Mouse (Mus musculus) c-Kit-negative CD71-positive TER-119-positive erythroid progenitor cells, embryonic 14.5 days (primary cell): ENCODE data around the gene Tas2r144.
A peak's percentile ranks its signal among the peaks of the same experiment; 100 is the strongest.

Experiments used
- DNase-seq: peaks from one replicate; pipeline ENCODE4 v3.0.0-alpha.2; 2013; ENCODE audit warnings: low read depth, low spot score

Tas2r144 gene

GRCm38 (mm10) chr6:42215028-42215427 is at the start of gene Tas2r144:
Gene Tas2r144 (plus strand): TSS chr6:42215328.
- no peak for DNase-seq

GRCm38 (mm10) chr6:42182462-42182861 is 32.7 kb upstream of the Tas2r144 start:
- DNase-seq: no peak

DNA sequence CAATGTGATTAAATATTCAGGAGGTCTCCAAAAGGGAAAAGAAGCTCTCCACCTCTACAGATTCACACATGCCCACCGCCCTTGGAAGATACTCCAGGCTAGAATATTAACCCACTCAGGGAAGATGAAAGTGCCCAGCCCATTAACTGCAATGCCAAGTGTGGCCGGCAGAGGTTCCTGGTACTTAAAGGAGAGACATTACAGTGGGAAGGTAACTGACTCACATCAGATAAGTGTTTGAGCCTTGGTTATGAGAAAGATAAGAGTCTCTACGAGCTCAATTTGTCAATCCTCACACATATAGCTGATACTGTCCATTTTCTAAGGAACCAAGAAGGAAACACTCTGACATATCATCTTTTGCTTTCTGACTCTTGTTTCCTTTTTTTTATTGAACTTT is 28.9 kb upstream of the Tas2r144 start:
- DNase-seq: no peak

DNA sequence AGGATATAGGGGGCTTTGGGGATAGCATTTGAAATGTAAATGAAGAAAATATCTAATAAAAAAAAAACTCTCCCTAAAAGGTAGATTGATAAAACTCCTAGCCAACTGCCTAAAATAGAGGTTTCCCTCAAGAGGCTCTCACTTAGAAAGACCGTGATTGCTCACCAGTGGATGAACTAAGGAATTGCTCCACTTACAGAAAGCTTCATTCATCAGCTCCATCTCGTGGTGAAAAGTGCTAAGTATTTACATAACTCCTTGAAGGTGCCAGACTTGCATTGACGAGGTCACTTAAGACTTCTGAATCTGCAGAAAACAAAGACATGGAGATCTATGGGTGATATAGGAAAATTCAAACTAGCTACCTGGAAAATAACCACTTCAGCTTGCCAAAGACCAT is 17.4 kb upstream of the Tas2r144 start:
- DNase-seq: no peak

- DNase-seq: no peak
Observed at GRCm38 (mm10) chr6:42199498-42199897, 15.6 kb upstream of the Tas2r144 start.

DNA sequence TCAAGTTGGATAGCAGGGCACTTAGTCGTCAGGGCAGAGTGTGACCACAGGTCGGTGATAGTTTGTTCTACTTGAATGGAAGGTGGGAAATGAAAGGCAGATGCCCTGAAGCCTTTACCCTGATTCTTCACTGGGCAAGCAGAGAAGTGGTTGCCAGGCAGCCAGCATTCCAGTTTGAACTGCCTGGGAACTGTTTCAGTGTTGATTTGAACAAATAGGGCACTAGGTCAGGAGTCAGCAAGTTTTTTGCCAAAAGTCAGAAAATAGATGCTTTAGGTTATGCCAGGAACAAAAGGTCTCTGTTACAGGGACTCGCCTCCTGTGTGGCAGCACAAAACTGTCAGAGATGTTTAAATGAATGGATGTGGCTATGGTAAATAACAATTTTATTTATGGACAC is 7.2 kb downstream of the Tas2r144 start:
- no peak for DNase-seq

GRCm38 (mm10) chr6:42225046-42225445 is 9.9 kb downstream of the Tas2r144 start:
- no peak for DNase-seq

DNA sequence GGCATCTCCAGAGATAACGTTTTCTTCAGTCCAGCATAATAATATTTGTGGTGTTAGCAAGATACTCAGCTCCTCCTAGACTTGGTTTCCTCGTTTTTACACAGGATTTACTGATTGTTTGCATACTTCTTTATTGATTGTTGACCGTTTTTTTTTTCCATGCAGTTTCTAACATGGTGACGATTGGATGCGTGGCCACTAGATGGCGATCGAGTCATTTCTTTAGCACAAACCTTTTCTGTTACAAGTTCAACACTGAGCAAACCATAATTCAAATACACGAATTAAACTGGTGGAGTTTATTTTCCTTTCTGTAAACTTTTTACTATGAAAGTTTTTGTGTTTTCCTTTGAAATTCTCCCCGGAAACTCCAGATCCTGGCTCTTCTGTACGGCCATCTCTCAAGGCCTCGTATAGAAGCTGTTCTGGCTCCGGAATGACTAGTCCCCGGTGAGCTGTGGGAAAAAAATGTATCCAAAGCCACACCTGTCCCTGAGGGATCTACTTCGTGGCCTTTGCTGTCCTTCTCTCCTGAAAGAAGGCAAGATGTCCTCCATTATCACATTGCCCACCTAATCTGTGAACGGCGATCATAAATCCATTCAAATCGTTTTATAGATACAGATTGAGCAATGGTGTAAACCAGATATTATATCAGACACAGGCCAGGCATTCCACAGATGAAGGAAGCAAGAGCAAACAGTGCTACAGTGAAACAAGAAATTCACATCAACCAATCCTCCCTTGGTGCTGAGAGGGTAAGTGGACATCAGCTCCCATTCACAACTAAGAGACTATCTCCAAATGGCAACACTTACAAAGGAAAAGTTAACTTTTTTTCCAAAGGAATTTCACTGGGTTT is 12.3 kb downstream of the Tas2r144 start:
- DNase-seq: peak; percentile 40

DNA sequence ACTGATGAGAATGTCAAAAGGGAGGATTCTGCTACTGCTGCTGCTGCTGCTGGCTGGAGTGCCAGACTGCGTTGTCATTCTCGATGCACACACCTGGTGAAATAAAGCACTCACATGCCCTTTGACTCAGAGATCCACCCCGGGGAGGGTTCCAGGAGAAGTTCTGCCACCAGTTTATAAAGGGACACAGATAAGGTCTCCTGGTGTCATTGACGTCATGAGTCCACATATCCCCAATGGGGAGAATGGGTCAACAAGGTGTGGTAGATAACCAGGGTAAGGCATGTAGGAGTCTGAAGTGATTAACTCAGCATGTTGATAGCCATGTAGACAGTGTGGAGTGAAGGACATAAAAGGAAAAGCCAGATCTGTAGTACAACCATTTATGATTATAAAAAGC is 14.5 kb downstream of the Tas2r144 start:
- DNase-seq: no peak

GRCm38 (mm10) chr6:42231191-42231590 is 16.1 kb downstream of the Tas2r144 start:
- DNase-seq: no peak

- no peak for DNase-seq
Observed at GRCm38 (mm10) chr6:42237276-42237805, 22.2 kb downstream of the Tas2r144 start.

GRCm38 (mm10) chr6:42241311-42242045 is 26.4 kb downstream of the Tas2r144 start:
- DNase-seq: no peak

- peak; percentile 63 for DNase-seq
Observed at GRCm38 (mm10) chr6:42245711-42246353, 30.7 kb downstream of the Tas2r144 start, which contains the start of gene Gstk1. Gene Gstk1 (plus strand): TSS chr6:42245935.

- peak; percentile 32 for DNase-seq
Observed at GRCm38 (mm10) chr6:42247173-42247572, 32.0 kb downstream of the Tas2r144 start.

- DNase-seq: no peak
Observed at GRCm38 (mm10) chr6:42247981-42248380, 32.9 kb downstream of the Tas2r144 start.

DNA sequence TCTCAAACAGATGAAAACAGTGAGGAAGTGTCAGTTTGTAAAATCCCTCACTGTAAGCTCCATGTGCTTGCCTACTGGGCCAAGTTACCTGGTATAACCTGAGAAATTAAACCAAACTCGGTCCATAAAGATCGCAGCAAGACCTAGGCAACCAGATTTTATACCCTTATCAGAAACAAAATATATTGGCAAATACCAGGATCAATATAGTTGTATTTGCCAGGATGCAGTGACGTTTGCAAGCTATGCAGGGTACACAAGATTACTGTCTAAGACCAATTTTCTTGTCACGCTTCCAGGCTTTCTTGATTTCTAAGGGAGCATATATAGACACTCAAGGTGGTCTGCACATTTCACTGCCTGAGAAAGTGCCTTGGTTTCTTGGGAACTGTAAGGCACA is 36.7 kb downstream of the Tas2r144 start:
- DNase-seq: no peak

- no peak for DNase-seq
Observed at GRCm38 (mm10) chr6:42253103-42253502, 38.0 kb downstream of the Tas2r144 start.

GRCm38 (mm10) chr6:42257303-42257863 is 42.3 kb downstream of the Tas2r144 start:
- DNase-seq: peak; percentile 40

GRCm38 (mm10) chr6:42260430-42260829 is 45.3 kb downstream of the Tas2r144 start:
- DNase-seq: no peak

- DNase-seq: no peak
Observed at GRCm38 (mm10) chr6:42261524-42262170, 46.5 kb downstream of the Tas2r144 start, which contains the start of gene Tmem139. Gene Tmem139 (plus strand): TSS chr6:42261970.
